Mouse (Mus musculus) heart, embryonic 10.5 days (tissue): Measurements from ENCODE around the gene Aipl1. TPM values are rescaled to one million over a fixed set of nuclear protein-coding genes. Genes with fewer than 3 reads are reported as not detected.
"Not testable (repeated sequence)": the region's sequence is repeated elsewhere in the genome, so short reads cannot be mapped to it uniquely, and the experiment has no call there.

ENCODE experiments used
- DNase-seq: peaks from one replicate; pipeline ENCODE4 v3.0.0-alpha.2; 2017; ENCODE audit warnings: low spot score
- H3K27ac ChIP-seq: fragments of 300-500 bp; sonication (generic); 2 replicates; pipeline ENCODE4 v1.5.1; 2016; ENCODE audit warnings: mild to moderate bottlenecking
- H3K27me3 ChIP-seq: fragments of 300-500 bp; sonication (generic); 2 replicates; pipeline ENCODE4 v1.6.1; 2016; ENCODE audit warnings: mild to moderate bottlenecking; ENCODE audit not compliant: poor library complexity, insufficient read depth, severe bottlenecking
- H3K36me3 ChIP-seq: fragments of 300-500 bp; sonication (generic); 2 replicates; pipeline ENCODE4 v1.6.1; 2016; ENCODE audit warnings: mild to moderate bottlenecking, moderate library complexity
- H3K4me1 ChIP-seq: fragments of 300-500 bp; sonication (generic); 2 replicates; pipeline ENCODE4 v1.6.1; 2016; ENCODE audit warnings: mild to moderate bottlenecking
- H3K4me3 ChIP-seq: fragments of 300-500 bp; sonication (generic); 2 replicates; pipeline ENCODE4 v1.5.1; 2016; ENCODE audit warnings: mild to moderate bottlenecking, moderate library complexity
- H3K9me3 ChIP-seq: fragments of 300-500 bp; sonication (generic); 2 replicates; pipeline ENCODE4 v1.6.1; 2016; ENCODE audit warnings: mild to moderate bottlenecking, moderate library complexity
- WGBS: fragments of 180-500 bp; shearing (Covaris S2); methylation state at CpG from one replicate; pipeline ENCODE4 v1.1.7; 2016; 5-methylcytosine and 5-hydroxymethylcytosine counted together
- polyA plus RNA-seq: library from polyadenylated mRNA; unstranded; fragments of >200 nt; fragmentation: Nextera tagmentation; extraction: Ambion mirVana; gene quantifications from 2 replicates; pipeline ENCODE4 v1.2.1, GENCODE M21; 2016

Aipl1 gene
- polyA plus RNA-seq, 1 experiment from 2014 or later, result 1.7 TPM

DNA sequence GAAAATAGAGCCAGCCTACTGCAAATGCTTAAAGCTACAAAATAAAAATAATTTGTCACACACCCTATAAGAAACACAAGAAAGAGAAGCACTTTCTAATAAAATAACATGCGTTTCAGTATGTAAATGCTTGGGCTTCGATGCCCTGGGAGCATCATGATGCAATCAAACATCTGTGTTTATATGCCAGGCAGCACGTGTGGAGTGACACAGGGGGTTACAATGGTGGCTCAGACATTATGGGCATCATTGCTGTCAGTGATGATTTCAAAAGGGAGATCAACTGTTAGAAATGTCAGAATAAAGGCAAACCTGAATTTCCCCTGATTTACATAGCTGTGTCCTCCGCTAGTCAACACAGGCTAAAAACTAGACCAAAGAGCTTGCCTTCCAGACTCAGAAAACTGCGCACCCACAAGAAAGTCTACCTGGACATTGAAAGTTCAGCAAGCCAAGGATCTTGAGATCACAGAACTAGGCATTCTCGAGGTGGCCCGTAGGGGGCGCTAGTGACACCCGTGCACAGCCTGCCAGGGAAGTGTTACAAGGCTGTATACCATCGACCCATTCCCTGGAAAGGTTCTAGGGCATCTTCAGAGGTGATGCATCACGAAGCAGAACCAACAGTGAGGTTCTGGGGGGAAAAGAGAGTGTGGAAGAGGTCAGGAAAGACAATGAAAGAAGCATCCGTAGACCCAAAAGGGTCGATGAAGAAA lies 35.0 kb downstream of the Aipl1 start:
- Histone ChIP-seq H3K36me3 (no peaks in the 10 kb centered on the region), H3K27me3 (no peaks in the 10 kb centered on the region), H3K4me3 (no peak overlapping the region), H3K9me3 (no peaks in the 10 kb centered on the region), H3K27ac (no peak overlapping the region), H3K4me1 (no peaks in the 10 kb centered on the region; the same call in 1 of the 2 replicates)
- DNase-seq, result no peak
- WGBS, result 44% methylated on average over 13 of the region's 13 CpGs

DNA sequence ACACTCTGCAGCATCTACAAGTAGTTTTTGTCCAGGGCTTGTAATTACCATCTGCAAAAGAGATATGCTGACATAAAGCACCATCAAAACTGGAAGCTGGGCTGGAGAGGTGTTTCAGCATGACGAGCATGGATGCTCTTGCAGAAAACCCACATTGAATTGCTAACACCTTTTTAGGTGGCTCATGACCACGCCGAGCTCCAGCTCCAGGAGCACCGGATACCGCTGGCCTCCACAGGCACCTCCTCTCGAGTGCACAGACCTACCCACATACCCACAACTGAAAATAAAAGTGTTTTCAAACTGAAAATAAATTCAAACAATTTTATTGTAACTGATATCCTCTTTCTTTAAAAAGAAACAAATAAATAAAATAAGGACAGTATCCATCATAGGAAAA lies 37.1 kb downstream of the Aipl1 start:
- no peak for DNase-seq
- peaks cover 14% of the 10 kb centered on the region for H3K4me1 ChIP-seq
- no peaks in the 10 kb centered on the region for H3K27me3 ChIP-seq
- 81% methylated on average over 6 of the region's 6 CpGs for WGBS
- no peaks in the 10 kb centered on the region for H3K9me3 ChIP-seq
- no peak overlapping the region for H3K27ac ChIP-seq
- no peak overlapping the region for H3K4me3 ChIP-seq
- no peaks in the 10 kb centered on the region for H3K36me3 ChIP-seq

- DNase-seq, result no peak
- no peaks in the 10 kb centered on the region for H3K27me3 ChIP-seq
- H3K27ac ChIP-seq, result 0 out of 2 replicates have a peak overlapping the region, but pooled peaks have one; percentile 16
- H3K4me3 ChIP-seq, result peak overlapping the region; percentile 29; the same call in 1 of the 2 replicates
- 17% methylated on average over 11 of the region's 11 CpGs for WGBS
- peaks cover 14% of the 10 kb centered on the region for H3K4me1 ChIP-seq
- H3K9me3 ChIP-seq, result no peaks in the 10 kb centered on the region
- no peaks in the 10 kb centered on the region for H3K36me3 ChIP-seq
Observed at GRCm38 (mm10) chr11:71996805-71997204, 40.5 kb downstream of the Aipl1 start.

- WGBS, result 26% methylated on average over 9 of the region's 9 CpGs
- Histone ChIP-seq H3K36me3 (no peaks in the 10 kb centered on the region), H3K4me3 (peak overlapping the region; percentile 35; the same call in 1 of the 2 replicates), H3K27me3 (no peaks in the 10 kb centered on the region), H3K27ac (peak overlapping the region; percentile 78), H3K9me3 (no peaks in the 10 kb centered on the region), H3K4me1 (peaks cover 14% of the 10 kb centered on the region)
- DNase-seq, result peak; percentile 87
Observed at GRCm38 (mm10) chr11:71995968-71996511, 41.3 kb downstream of the Aipl1 start.

GRCm38 (mm10) chr11:71992438-71992837 lies 44.9 kb downstream of the Aipl1 start:
- Histone ChIP-seq H3K4me3 (no peak overlapping the region), H3K27ac (no peak overlapping the region), H3K36me3 (no peaks in the 10 kb centered on the region), H3K27me3 (no peaks in the 10 kb centered on the region), H3K4me1 (peaks cover 14% of the 10 kb centered on the region), H3K9me3 (no peaks in the 10 kb centered on the region)
- WGBS, result 76% methylated on average over 12 of the region's 12 CpGs
- no peak for DNase-seq

DNA sequence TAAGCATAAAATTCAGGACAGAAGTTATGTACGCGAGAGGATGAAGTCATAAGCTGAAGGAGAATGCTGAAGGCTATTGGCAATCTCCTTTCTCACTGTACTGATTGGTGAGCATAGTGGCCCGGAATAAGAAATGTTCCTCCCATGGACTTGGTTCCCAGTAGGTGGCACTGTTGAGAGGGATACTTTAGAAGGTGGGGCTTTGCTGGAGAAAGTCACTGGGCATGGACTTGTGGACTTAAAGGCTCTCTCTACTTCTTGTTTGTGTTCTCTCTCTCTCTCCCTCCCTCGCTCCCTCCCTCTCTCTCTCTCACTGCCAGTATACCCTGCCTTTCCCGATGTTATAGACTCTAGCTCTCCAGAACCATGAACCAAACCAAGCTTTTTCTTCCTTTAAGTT lies 45.8 kb downstream of the Aipl1 start:
- Histone ChIP-seq H3K36me3 (no peaks in the 10 kb centered on the region), H3K27ac (no peak overlapping the region), H3K4me3 (no peak overlapping the region), H3K4me1 (peaks cover 10% of the 10 kb centered on the region), H3K9me3 (no peaks in the 10 kb centered on the region), H3K27me3 (no peaks in the 10 kb centered on the region)
- DNase-seq, result no peak
- whole genome bisulfite sequencing, result 23% methylated on average over 5 of the region's 5 CpGs

DNA sequence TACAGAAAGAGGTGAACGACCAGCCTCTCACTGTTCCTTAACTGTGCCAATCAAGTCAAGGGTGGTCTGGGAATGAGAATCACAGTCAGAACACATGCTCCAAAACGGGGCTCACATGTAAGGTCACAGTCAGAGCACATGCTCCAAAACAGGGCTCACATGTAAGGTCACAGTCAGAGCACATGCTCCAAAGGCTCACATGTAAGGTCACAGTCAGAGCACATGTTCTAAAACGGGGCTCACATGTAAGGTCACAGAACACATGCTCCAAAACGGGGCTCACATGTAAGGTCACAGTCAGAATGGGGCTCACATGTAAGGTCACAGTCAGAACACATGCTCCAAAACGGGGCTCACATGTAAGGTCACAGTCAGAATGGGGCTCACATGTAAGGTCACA lies 47.9 kb downstream of the Aipl1 start:
- 64% methylated on average over 5 of the region's 5 CpGs for WGBS
- H3K27ac ChIP-seq, H3K4me3 ChIP-seq, DNase-seq, H3K36me3 ChIP-seq, H3K27me3 ChIP-seq, H3K9me3 ChIP-seq: not testable (repeated sequence)
- 0 out of 2 replicates have a peak, but pooled peaks cover 12% of the 10 kb centered on the region for H3K4me1 ChIP-seq

DNA sequence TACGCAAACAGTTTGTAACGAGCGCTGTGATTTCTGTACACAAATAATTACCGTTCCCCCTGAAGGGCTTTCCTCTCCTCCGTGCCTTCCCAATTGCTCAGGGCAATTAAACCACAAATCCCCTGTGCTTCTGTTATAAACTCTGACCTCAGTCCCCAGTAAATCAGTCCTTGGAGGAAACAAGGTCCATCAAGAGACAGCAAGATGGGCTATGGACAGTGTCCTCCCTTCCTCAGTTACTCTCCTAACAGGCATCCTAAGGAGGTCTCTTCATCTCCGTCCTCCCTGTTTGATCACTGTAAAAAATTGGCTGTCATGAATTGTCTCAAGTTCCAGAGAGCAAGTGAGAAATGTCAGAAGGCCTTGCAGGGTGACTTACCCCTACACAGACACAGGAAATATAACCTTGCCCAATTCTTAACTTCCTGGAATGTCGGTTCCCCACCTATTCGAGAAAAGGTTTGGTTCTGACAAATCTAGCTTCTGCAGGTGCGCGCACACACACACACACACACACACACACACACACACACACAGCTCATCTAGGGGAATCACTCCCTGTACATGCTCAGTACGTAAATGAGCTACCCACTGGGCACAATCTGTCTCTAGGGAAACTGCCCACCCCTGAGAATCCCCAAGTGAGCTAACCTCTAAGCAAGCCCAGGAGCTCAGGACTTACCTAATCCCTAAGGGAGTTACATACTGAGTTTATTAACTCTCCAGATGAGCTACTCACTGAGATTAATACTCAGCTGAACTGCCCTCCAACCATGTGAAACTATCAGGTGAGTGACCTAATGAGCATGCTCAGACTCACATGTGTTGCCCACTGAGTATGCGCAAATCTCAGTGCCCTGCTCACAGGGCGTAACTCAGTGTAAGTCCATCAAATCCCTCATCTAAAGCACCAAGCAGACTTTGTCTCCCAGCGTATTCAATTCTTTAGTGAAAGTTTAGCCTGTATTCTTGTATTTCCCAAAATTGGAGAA lies 49.9 kb downstream of the Aipl1 start:
- Histone ChIP-seq H3K36me3 (no peaks in the 10 kb centered on the region), H3K9me3 (no peaks in the 10 kb centered on the region), H3K4me1 (0 out of 2 replicates have a peak, but pooled peaks cover 12% of the 10 kb centered on the region), H3K27me3 (no peaks in the 10 kb centered on the region), H3K27ac (no peak overlapping the region), H3K4me3 (no peak overlapping the region)
- 78% methylated on average over 14 of the region's 14 CpGs for WGBS
- DNase-seq, result no peak

DNA sequence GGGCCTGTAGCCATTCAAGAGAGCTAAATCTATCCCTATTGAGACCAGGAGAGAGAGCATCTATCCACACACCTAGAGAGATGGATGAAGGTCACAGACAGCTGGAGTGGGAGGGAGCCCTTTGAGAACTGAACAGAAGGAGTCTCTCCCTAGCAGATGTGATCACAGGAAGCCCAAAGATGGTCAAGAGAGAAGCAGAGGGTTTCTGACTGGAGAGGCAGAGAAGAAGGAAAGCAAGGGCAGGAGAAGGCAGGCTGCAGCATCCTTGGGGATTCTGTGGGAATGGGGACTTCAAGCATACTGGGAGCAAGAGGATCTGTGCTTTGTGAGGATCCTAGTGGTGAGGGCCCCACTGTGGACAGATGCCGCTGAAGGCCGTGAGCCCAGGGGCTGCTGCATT lies 51.5 kb downstream of the Aipl1 start:
- H3K27me3 ChIP-seq, result no peaks in the 10 kb centered on the region
- 56% methylated on average over 2 of the region's 2 CpGs for WGBS
- 0 out of 2 replicates have a peak, but pooled peaks cover 12% of the 10 kb centered on the region for H3K4me1 ChIP-seq
- no peaks in the 10 kb centered on the region for H3K9me3 ChIP-seq
- H3K27ac ChIP-seq, result no peak overlapping the region
- no peaks in the 10 kb centered on the region for H3K36me3 ChIP-seq
- H3K4me3 ChIP-seq, result no peak overlapping the region
- DNase-seq, result no peak

GRCm38 (mm10) chr11:71985101-71985711 lies 52.1 kb downstream of the Aipl1 start:
- 0 out of 2 replicates have a peak, but pooled peaks cover 12% of the 10 kb centered on the region for H3K4me1 ChIP-seq
- no peaks in the 10 kb centered on the region for H3K9me3 ChIP-seq
- no peak overlapping the region for H3K4me3 ChIP-seq
- DNase-seq, result no peak
- no peaks in the 10 kb centered on the region for H3K27me3 ChIP-seq
- 57% methylated on average over 4 of the region's 4 CpGs for WGBS
- 0 out of 2 replicates have a peak overlapping the region, but pooled peaks have one; percentile 6 for H3K27ac ChIP-seq
- H3K36me3 ChIP-seq, result no peaks in the 10 kb centered on the region

DNA sequence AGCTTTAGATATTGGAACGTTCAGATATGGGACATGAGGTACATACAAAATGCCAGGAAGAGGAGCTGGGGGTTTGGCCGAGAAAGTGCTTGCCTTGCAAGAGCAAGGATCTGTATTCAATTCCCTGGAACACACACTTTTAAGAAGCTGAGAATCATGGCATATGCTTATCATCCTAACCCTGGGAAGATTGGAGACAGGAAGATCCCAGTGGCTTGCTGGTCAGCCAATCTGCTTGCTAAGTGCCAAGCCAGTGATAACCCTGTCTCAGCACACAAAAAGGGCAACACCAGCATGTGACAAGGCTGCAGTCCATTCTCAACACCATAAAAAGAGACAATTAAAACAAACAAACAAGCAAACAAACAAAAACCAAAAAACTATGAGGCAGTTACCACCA lies 53.2 kb downstream of the Aipl1 start:
- Histone ChIP-seq H3K27me3 (no peaks in the 10 kb centered on the region), H3K27ac (no peak overlapping the region), H3K9me3 (no peaks in the 10 kb centered on the region), H3K4me3 (no peak overlapping the region), H3K36me3 (no peaks in the 10 kb centered on the region), H3K4me1 (0 out of 2 replicates have a peak, but pooled peaks cover 12% of the 10 kb centered on the region)
- 62% methylated on average over 2 of the region's 2 CpGs for WGBS
- DNase-seq, result no peak
